Mouse (Mus musculus): ENCODE measurements around the gene Pdlim4. TPM values are rescaled to one million over a fixed set of nuclear protein-coding genes. Genes with fewer than 3 reads are reported as not detected.
A peak's percentile ranks its signal among the peaks of the same experiment; 100 is the strongest.

Pdlim4 gene
- polyA plus RNA-seq, 1 experiment from 2014 or later, result 47.5 TPM

- no peak for TF ChIP-seq CTCF (IDR thresholded peaks at IDR 0.05; ENCODE audit: low read depth)
- Histone ChIP-seq H3K36me3 (ENCODE audit: insufficient read depth, low read length) (no peaks in the 10 kb centered on the region), H3K27me3 (ENCODE audit: insufficient read depth, low read length) (no peaks in the 10 kb centered on the region), H3K4me2 (ENCODE audit: low read length) (peak within 1 kb of the TSS; percentile 81), H3K4me1 (replicated peaks; ENCODE audit: insufficient read depth, low read length) (peaks cover 8% of the 10 kb centered on the region; the same call in 1 of the 2 replicates), H3K4me3 (replicated peaks; ENCODE audit: low read depth, low read length) (peak within 1 kb of the TSS; percentile 64), H3K9ac (ENCODE audit: low read depth, low read length) (peak within 1 kb of the TSS; percentile 73), H3K27ac (no peak within 1 kb of the TSS), H3K9me3 (replicated peaks; ENCODE audit: low read length) (no peaks in the 10 kb centered on the region)
- no peak for DNase-seq (ENCODE audit: low spot score)
- 47% methylated on average over 10 of the region's 10 CpGs for WGBS
- ATAC-seq (replicated peaks; ENCODE audit: low FRiP score, low read depth), result peak; percentile 29; the same call in 1 of the 2 replicates
Observed at GRCm38 (mm10) chr11:54100045-54100691, 31.4 kb upstream of the Pdlim4 start, which contains the start of gene P4ha2. P4ha2 (plus strand) TSS chr11:54100095.

- Histone ChIP-seq H3K9me3 (replicated peaks; ENCODE audit: low read length) (no peaks in the 10 kb centered on the region), H3K27me3 (ENCODE audit: insufficient read depth, low read length) (no peaks in the 10 kb centered on the region), H3K4me2 (ENCODE audit: low read length) (no peak overlapping the region), H3K27ac (no peak overlapping the region), H3K36me3 (ENCODE audit: insufficient read depth, low read length) (no peaks in the 10 kb centered on the region), H3K9ac (ENCODE audit: low read depth, low read length) (no peak overlapping the region), H3K4me1 (replicated peaks; ENCODE audit: insufficient read depth, low read length) (no peaks in the 10 kb centered on the region; the same call in 1 of the 2 replicates), H3K4me3 (replicated peaks; ENCODE audit: low read depth, low read length) (no peak overlapping the region)
- TF ChIP-seq CTCF (IDR thresholded peaks at IDR 0.05; ENCODE audit: low read depth), result peak; percentile 78
- DNase-seq (ENCODE audit: low spot score) (no peak), ATAC-seq (replicated peaks; ENCODE audit: low FRiP score, low read depth) (no peak)
- 7% methylated on average over 3 of the region's 3 CpGs for WGBS
Observed at GRCm38 (mm10) chr11:54093000-54093399, 24.2 kb upstream of the Pdlim4 start.

GRCm38 (mm10) chr11:54092188-54092587 lies 23.4 kb upstream of the Pdlim4 start:
- Histone ChIP-seq H3K36me3 (ENCODE audit: insufficient read depth, low read length) (no peaks in the 10 kb centered on the region), H3K4me3 (replicated peaks; ENCODE audit: low read depth, low read length) (no peak overlapping the region), H3K27me3 (ENCODE audit: insufficient read depth, low read length) (no peaks in the 10 kb centered on the region), H3K27ac (no peak overlapping the region), H3K9me3 (replicated peaks; ENCODE audit: low read length) (no peaks in the 10 kb centered on the region), H3K9ac (ENCODE audit: low read depth, low read length) (no peak overlapping the region), H3K4me1 (replicated peaks; ENCODE audit: insufficient read depth, low read length) (no peaks in the 10 kb centered on the region; the same call in 1 of the 2 replicates), H3K4me2 (ENCODE audit: low read length) (no peak overlapping the region)
- no peak for ATAC-seq (replicated peaks; ENCODE audit: low FRiP score, low read depth)
- no peak for TF ChIP-seq CTCF (IDR thresholded peaks at IDR 0.05; ENCODE audit: low read depth)
- DNase-seq (ENCODE audit: low spot score), result no peak
- 54% methylated on average over 7 of the region's 7 CpGs for WGBS

GRCm38 (mm10) chr11:54091726-54092125 lies 22.9 kb upstream of the Pdlim4 start:
- WGBS, result 55% methylated on average over 8 of the region's 8 CpGs
- TF ChIP-seq CTCF (IDR thresholded peaks at IDR 0.05; ENCODE audit: low read depth), result no peak
- no peak overlapping the region for H3K27ac ChIP-seq
- H3K9me3 ChIP-seq (replicated peaks; ENCODE audit: low read length), result no peaks in the 10 kb centered on the region
- H3K27me3 ChIP-seq (ENCODE audit: insufficient read depth, low read length), result no peaks in the 10 kb centered on the region
- DNase-seq (ENCODE audit: low spot score), result no peak
- no peak for ATAC-seq (replicated peaks; ENCODE audit: low FRiP score, low read depth)
- no peaks in the 10 kb centered on the region for H3K36me3 ChIP-seq (ENCODE audit: insufficient read depth, low read length)
- no peak overlapping the region for H3K4me2 ChIP-seq (ENCODE audit: low read length)
- H3K4me3 ChIP-seq (replicated peaks; ENCODE audit: low read depth, low read length), result no peak overlapping the region
- no peaks in the 10 kb centered on the region; the same call in 1 of the 2 replicates for H3K4me1 ChIP-seq (replicated peaks; ENCODE audit: insufficient read depth, low read length)
- H3K9ac ChIP-seq (ENCODE audit: low read depth, low read length), result no peak overlapping the region

- no peaks in the 10 kb centered on the region for H3K9me3 ChIP-seq (replicated peaks; ENCODE audit: low read length)
- no peaks in the 10 kb centered on the region for H3K36me3 ChIP-seq (ENCODE audit: insufficient read depth, low read length)
- ATAC-seq (replicated peaks; ENCODE audit: low FRiP score, low read depth), result no peak
- no peak overlapping the region for H3K4me3 ChIP-seq (replicated peaks; ENCODE audit: low read depth, low read length)
- no peaks in the 10 kb centered on the region for H3K27me3 ChIP-seq (ENCODE audit: insufficient read depth, low read length)
- DNase-seq (ENCODE audit: low spot score), result no peak
- no peak for TF ChIP-seq CTCF (IDR thresholded peaks at IDR 0.05; ENCODE audit: low read depth)
- H3K4me1 ChIP-seq (replicated peaks; ENCODE audit: insufficient read depth, low read length), result no peaks in the 10 kb centered on the region; the same call in 1 of the 2 replicates
- H3K9ac ChIP-seq (ENCODE audit: low read depth, low read length), result no peak overlapping the region
- no peak overlapping the region for H3K4me2 ChIP-seq (ENCODE audit: low read length)
- H3K27ac ChIP-seq, result no peak overlapping the region
- 50% methylated on average over 1 of the region's 1 CpGs for WGBS
Observed at GRCm38 (mm10) chr11:54090091-54090879, 21.5 kb upstream of the Pdlim4 start.

GRCm38 (mm10) chr11:54088947-54089317 lies 20.1 kb upstream of the Pdlim4 start:
- Histone ChIP-seq H3K9ac (ENCODE audit: low read depth, low read length) (no peak overlapping the region), H3K4me3 (replicated peaks; ENCODE audit: low read depth, low read length) (no peak overlapping the region), H3K27ac (no peak overlapping the region), H3K4me2 (ENCODE audit: low read length) (no peak overlapping the region), H3K4me1 (replicated peaks; ENCODE audit: insufficient read depth, low read length) (no peaks in the 10 kb centered on the region; the same call in 1 of the 2 replicates), H3K9me3 (replicated peaks; ENCODE audit: low read length) (no peaks in the 10 kb centered on the region), H3K27me3 (ENCODE audit: insufficient read depth, low read length) (no peaks in the 10 kb centered on the region), H3K36me3 (ENCODE audit: insufficient read depth, low read length) (no peaks in the 10 kb centered on the region)
- peak; percentile 86 for DNase-seq (ENCODE audit: low spot score)
- peak; percentile 75 for ATAC-seq (replicated peaks; ENCODE audit: low FRiP score, low read depth)
- peak; percentile 90 for TF ChIP-seq CTCF (IDR thresholded peaks at IDR 0.05; ENCODE audit: low read depth)
- WGBS, result 51% methylated on average over 5 of the region's 5 CpGs
